Mouse (Mus musculus) embryonic fibroblast, embryonic 13.5 days (primary cell): ENCODE measurements around the gene Slc17a8.

Source experiments
- CTCF ChIP-seq: IDR thresholded peaks from 2 replicates; pipeline ENCODE4 v1.5.1; 2011; ENCODE audit warnings: mild to moderate bottlenecking, control low read depth, low read length, moderate library complexity, borderline replicate concordance; ENCODE audit not compliant: insufficient read depth
- POLR2A ChIP-seq: IDR thresholded peaks from 2 replicates; pipeline ENCODE4 v1.6.1; 2011; ENCODE audit warnings: low read depth, mild to moderate bottlenecking, control low read depth, low read length, moderate library complexity

DNA sequence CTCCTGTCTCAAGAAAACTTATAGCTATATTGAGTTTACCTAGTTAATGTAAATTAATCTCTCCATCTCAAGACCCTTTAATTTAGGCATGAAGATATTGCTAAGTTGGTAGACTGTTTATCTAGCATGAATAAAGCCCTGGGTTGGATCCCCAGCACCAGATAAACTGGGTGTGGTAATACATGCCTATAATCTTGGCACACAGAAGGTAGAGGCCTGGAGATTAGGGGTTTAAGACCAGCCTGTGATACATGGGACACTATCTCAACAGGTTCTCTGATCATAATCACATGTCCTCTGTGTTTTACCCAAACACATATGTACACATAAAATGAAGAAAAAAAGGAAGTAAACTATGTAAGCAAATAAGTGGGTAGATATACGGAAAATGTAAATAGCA lies 32.3 kb downstream of the Slc17a8 start:
- TF ChIP-seq POLR2A = no peak
- TF ChIP-seq CTCF = no peak
